Mouse (Mus musculus) olfactory bulb, adult 2 months (tissue): ENCODE measurements at regions not wholly inside any gene's neighbourhood (a gene's known extent, or its start where the extent isn't known, plus 50 kb on each side); places are given as distances from the start of the nearest gene placed in this dataset.

Experiments
- CTCF ChIP-seq: fragments of 200-500 bp; IDR thresholded peaks from 2 replicates; pipeline ENCODE4 v1.5.1; 2012; ENCODE audit warnings: low read depth, mild to moderate bottlenecking, low read length, moderate library complexity; ENCODE audit not compliant: insufficient read depth
- POLR2A ChIP-seq: fragments of 200-500 bp; IDR thresholded peaks from 2 replicates; pipeline ENCODE4 v1.6.1; 2012; ENCODE audit warnings: mild to moderate bottlenecking, low read depth, low read length, moderate library complexity; ENCODE audit not compliant: insufficient read depth

DNA sequence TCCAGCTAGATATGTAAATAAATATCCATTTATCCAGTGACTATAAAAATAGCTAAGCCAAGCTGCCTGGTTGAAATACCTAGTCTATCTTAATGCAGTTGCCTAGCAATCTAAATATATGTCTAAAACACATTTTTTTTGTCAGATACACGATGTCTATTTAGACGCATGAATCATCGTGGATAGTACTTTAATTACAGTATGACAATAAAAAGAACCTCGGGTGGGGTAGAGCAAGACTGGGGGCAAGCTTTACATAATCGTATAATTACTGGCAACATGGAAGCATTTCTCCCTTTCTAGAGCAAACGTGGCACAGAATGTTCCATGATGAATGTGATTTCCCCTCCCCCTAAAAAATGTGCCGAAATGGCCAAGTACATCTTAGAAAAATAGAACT lies 180.4 kb downstream of the Gm19935 start:
- TF ChIP-seq CTCF (no peak), POLR2A (no peak)
